Mouse (Mus musculus) lung, adult 18-20 months (tissue): ENCODE measurements around the gene Smarce1.
A peak's percentile ranks its signal among the peaks of the same experiment; 100 is the strongest.

Experiments
- DNase-seq, 2 experiments: peaks; one replicate each; pipeline ENCODE4 v3.0.0; 2022; ENCODE audit warnings: mixed read lengths in 2 of 2

Smarce1 gene

DNA sequence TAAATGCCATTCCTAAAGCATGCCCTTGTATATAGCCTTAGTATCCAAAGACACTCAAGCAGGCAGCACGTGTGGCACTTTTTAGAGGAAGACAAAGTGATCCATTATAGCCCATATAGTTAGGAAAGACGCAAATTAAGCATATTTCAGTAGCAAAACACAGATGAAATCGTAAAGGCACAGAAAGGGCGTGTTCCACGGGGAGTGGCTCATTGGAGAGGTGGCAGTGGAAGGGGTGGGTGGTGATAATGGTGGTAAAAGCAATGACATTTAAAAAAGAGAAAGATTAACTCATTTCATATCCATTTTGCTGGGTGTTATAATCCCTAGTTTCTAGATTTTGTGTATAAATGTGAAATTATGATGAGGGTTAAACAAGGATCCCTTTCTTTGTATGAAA is 4.5 kb downstream of the Smarce1 start:
- no peak for DNase-seq

DNA sequence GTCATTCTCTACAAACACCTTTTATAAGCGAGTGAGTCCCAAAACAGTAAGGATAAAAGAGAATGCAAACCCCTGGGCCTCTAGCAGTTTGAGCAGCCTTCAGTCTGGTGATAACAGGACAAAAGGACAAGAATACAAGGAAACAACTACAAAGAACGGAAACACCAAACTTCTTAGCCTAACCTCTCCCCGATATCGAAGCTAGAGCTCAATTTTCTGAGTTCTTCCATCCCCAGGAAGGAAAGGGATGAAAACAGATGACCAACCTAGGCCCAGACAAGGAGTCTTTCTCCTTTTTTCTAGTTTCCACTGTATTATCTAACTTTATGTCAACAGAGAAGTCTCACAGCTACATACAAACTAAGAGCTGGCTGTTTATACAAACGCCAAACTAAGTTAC is 7.5 kb downstream of the Smarce1 start:
- no peak for DNase-seq

GRCm38 (mm10) chr11:99221811-99222210 is 9.0 kb downstream of the Smarce1 start:
- DNase-seq, result no peak

- no peak for DNase-seq
Observed at GRCm38 (mm10) chr11:99217248-99217986, 13.4 kb downstream of the Smarce1 start.

DNA sequence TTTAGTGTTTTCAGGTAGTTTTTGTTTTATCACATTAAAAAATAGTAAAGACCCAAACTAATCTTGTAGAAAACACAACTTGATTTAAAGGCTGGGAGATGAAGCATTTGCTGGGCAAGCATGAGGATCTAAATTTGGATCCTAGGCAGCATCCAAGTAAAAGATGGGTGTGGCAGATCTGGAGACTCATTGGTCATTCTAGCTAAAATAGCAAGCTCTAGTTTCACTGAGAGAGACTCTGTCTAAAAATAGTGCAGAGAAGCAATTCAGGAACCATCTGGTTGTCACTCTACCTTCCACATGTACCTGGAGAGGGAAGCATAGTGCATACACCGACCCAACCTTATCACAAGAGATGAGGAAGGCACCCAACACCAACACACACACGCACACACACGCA is 14.6 kb downstream of the Smarce1 start:
- no peak for DNase-seq

- no peak for DNase-seq
Observed at GRCm38 (mm10) chr11:99212693-99213092, 18.1 kb downstream of the Smarce1 start.

GRCm38 (mm10) chr11:99211964-99212363 is 18.9 kb downstream of the Smarce1 start:
- no peak for DNase-seq

- no peak for DNase-seq
Observed at GRCm38 (mm10) chr11:99208105-99208669, 22.6 kb downstream of the Smarce1 start.

DNA sequence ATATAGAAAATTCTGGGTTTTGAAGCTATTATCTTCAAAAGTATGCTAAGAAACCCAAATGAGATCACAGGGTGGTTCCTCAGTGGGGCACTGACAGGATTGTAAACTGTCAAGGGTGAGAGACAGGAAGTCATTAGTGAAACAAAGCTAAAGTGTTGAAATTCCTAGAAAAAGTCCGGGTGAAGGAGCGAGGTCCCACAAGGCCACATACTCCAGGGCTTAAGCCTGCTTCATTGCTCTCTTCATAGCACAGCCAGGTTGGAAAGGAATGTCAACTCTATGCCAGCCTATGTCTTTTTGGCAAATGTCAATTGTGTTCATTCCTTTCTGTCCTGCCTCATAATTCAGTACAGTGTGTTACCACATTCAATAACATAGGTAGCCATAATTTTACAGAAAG is 23.4 kb downstream of the Smarce1 start:
- DNase-seq, result no peak

- DNase-seq, result peak in 1 of 2 experiments; percentile 13
Observed at GRCm38 (mm10) chr11:99206954-99207353, 23.9 kb downstream of the Smarce1 start.

GRCm38 (mm10) chr11:99189154-99189582 is 41.6 kb downstream of the Smarce1 start:
- DNase-seq, result peak; percentile 50 to 55

- no peak for DNase-seq
Observed at GRCm38 (mm10) chr11:99187348-99187747, 43.5 kb downstream of the Smarce1 start.

- no peak for DNase-seq
Observed at GRCm38 (mm10) chr11:99186836-99187235, 44.0 kb downstream of the Smarce1 start.

DNA sequence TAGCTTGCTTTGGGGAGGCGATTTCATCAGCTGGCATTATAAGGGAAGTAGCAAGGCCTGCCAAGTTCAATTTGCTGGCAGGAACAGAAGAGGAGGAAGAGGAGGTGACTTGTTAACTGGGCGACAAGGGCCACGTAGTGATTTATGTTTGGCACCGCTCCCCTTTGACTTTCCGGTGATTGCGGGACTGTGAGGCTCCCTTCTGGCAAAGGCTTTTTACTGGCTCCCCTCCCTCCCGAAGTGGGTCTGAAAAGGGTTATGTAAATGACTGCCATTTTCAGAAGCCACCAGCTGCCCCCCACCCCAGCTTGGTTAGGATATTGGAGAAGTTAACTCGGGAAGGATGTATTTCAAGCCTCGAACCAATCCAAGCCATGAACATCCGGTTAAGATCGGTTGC is 48.2 kb downstream of the Smarce1 start:
- no peak for DNase-seq

GRCm38 (mm10) chr11:99180071-99180470 is 50.7 kb downstream of the Smarce1 start:
- DNase-seq, result no peak

DNA sequence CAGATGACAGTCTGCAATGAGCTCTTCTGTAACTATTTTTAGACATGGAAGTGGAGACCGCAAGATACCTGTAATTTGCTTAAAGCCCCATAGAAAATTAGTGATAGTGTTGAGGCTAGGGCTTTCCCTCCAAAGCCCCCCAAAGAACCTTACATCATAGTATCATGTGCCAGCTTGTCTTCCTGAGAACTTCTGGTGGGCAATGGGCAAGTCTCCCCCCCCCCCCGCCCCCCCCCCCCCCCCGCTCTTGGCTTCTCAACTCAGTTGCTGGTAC is 53.0 kb downstream of the Smarce1 start:
- no peak for DNase-seq

DNA sequence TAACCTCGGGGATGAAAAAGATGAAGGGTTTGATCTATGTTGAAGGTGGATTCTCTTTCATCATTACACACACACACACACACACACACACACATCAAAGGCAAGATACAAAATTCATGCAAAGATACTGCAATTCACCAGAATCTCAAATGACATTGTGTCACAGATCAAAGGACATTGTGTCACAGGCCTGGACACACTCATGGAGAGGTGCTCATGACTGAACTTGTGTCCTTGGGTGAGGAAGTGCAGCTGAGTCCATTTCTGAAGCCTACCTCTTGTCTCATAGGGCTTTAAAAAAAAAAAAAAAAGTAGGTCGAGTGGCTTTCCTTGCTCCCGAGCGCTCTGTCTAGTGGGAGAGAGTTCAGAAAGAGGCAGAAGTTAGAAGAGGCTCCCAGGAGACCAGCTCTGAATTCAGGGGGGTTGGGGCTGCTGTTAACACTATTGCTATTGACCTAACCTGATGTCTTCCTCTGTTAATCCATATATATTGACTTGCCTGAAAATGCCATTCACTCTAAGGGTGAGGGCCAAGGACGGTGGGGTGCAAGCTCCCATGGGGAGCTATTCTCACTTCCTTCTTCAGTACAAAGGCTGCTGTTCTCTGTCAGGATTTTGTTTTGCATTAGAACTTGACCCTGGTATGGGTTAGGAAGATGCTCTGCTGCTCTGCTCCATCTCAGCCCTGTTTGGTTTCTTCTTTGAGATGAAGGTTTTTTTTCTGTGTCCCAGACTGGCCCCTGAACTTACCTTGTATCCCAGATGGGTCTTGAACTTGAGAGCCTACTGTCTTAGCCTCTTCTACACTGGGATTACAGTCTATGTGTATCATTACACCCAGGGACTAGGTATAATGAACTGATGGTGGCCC is 53.5 kb downstream of the Smarce1 start:
- DNase-seq, result no peak

DNA sequence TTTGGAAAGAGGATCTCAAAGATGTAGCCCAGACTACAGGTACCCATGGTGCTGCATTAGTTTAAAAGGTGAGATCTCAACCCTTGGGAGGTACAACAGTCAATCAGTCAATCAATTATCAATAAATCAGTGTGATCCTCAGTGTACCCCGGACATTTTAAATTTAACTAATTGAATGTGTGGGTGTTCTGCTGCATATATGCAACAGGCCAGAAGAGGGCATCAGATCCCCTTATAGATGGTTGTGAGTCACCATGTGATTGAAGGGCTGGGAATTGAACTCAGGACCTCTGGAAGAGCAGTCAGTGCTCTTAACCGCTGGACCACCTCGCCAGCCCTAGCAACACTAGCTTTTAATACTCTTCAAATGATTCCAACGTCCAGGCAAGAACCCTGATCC is 58.8 kb downstream of the Smarce1 start:
- DNase-seq, result no peak

DNA sequence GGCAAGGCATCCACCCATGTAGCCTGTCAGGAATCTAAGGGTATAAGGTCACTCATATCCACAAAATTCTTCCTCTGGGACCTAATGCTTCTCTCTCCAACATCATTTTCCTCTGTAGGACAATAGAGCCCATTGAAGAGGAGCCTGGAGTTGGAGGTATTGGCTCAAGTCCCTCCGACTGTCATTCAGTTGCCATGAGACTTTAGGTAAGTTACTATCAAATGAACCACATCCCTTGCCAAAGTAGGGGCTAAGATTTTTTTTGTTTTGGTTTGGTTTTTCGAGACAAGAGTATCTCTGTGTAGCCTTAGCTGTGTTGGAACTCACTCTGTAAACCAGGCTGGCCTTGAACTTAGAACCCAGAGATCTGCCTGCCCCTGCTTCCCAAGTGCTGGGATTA is 59.4 kb downstream of the Smarce1 start:
- DNase-seq, result no peak

- DNase-seq, result no peak
Observed at GRCm38 (mm10) chr11:99170547-99171267, 60.1 kb downstream of the Smarce1 start.

DNA sequence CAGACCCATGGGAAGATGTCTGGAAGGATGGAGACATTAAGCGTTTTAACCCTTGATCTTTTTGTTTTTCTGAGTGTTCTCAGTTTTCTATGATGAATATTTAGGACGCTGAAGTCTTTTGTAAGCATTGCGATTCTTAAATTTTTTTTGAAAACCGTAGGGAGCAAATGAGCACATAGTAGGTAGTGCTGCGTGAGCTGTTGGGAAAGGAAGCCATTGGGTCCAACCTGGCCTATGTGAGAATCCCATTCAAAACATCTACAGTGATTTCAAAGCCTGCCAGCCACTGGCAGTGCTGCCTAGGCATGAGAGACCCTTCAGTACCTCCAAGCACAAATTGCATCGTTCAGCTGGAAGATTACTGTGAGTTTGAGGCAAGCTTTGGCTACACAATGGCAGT is 60.8 kb downstream of the Smarce1 start:
- DNase-seq, result no peak

DNA sequence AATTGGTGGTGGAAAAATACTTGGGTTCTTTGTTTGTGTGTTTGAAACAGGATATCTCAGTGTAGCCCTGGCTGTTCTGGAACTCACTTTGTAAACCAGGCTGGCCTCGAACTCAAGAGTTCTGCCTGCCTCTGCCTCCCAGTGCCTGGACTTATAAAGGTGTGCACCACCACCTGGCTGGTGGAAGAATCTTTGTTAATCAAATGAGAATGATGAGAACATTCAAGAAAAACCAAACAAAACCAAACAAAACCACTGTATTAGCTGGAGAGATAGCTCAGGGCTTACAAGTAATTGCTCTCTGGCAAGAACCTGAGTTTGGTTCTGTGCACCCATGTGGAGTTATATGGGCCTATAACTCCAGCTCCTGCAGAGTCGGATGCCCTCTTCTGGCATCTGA is 61.4 kb downstream of the Smarce1 start:
- no peak for DNase-seq

- DNase-seq, result peak; percentile 26 to 42
Observed at GRCm38 (mm10) chr11:99168030-99168474, 62.8 kb downstream of the Smarce1 start.
